Mouse (Mus musculus) small intestine, adult 2 months (tissue): ENCODE results near the gene Sfxn1.

Experiments
- CTCF ChIP-seq: fragments of 200-500 bp; IDR thresholded peaks from 2 replicates; pipeline ENCODE4 v1.5.1; 2012; ENCODE audit warnings: low read depth, mild to moderate bottlenecking, control low read depth, inconsistent platforms, low read length, moderate library complexity, mixed read lengths; ENCODE audit not compliant: insufficient replicate concordance, insufficient read length; ENCODE audit errors: extremely low read depth
- POLR2A ChIP-seq: fragments of 200-500 bp; IDR thresholded peaks from 2 replicates; pipeline ENCODE4 v1.6.1; 2012; ENCODE audit warnings: low read depth, mild to moderate bottlenecking, control low read depth, inconsistent platforms, low read length, moderate library complexity

GRCm38 (mm10) chr13:54103271-54103670, 31.6 kb downstream of the Sfxn1 start:
- TF ChIP-seq POLR2A (no peak), CTCF (no peak)
